Mouse (Mus musculus) inflammation-experienced regulatory T-cells, adult 6 months (primary cell): ENCODE measurements around the gene Nfyc. TPM values are rescaled to one million over a fixed set of nuclear protein-coding genes. Genes with fewer than 3 reads are reported as not detected.

Experiments used
- ATAC-seq: one replicate; pipeline ENCODE4 v1.8.0; 2017
- polyA plus RNA-seq, 3 experiments: library from polyadenylated mRNA; unstranded; fragments of 100-300 nt; shearing (Covaris generic); gene quantifications; one replicate each; pipeline ENCODE4 v1.2.1; 2017

Gene Nfyc
- polyA plus RNA-seq, 3 experiments from 2014 or later, result 56.4 to 70.1 (median 67.4) TPM

- ATAC-seq, result no peak
Measured at GRCm38 (mm10) chr4:120747941-120748866, 83.2 kb downstream of the Nfyc start, which contains the start of gene Kcnq4. Kcnq4 (minus strand) TSS chr4:120748612.

GRCm38 (mm10) chr4:120747243-120747792, 84.1 kb downstream of the Nfyc start:
- no peak for ATAC-seq

- no peak for ATAC-seq
Measured at GRCm38 (mm10) chr4:120746552-120747150, 84.7 kb downstream of the Nfyc start.

GRCm38 (mm10) chr4:120745731-120746551, 85.4 kb downstream of the Nfyc start:
- ATAC-seq, result no peak

GRCm38 (mm10) chr4:120743636-120744035, 87.7 kb downstream of the Nfyc start:
- no peak for ATAC-seq

- no peak for ATAC-seq
Measured at GRCm38 (mm10) chr4:120741303-120741702, 90.1 kb downstream of the Nfyc start.

- no peak for ATAC-seq
Measured at GRCm38 (mm10) chr4:120734012-120734622, 97.3 kb downstream of the Nfyc start.

GRCm38 (mm10) chr4:120732737-120733136, 98.6 kb downstream of the Nfyc start:
- ATAC-seq, result no peak

- peak; percentile 75 for ATAC-seq
Measured at GRCm38 (mm10) chr4:120731030-120731644, 100.2 kb downstream of the Nfyc start.

GRCm38 (mm10) chr4:120730574-120730973, 100.8 kb downstream of the Nfyc start:
- ATAC-seq, result no peak

GRCm38 (mm10) chr4:120730146-120730545, 101.2 kb downstream of the Nfyc start:
- no peak for ATAC-seq

GRCm38 (mm10) chr4:120729441-120729840, 101.9 kb downstream of the Nfyc start:
- no peak for ATAC-seq

- ATAC-seq, result no peak
Measured at GRCm38 (mm10) chr4:120727842-120728241, 103.5 kb downstream of the Nfyc start.

GRCm38 (mm10) chr4:120726174-120726573, 105.2 kb downstream of the Nfyc start:
- no peak for ATAC-seq

- ATAC-seq, result no peak
Measured at GRCm38 (mm10) chr4:120725516-120726090, 105.8 kb downstream of the Nfyc start.

- no peak for ATAC-seq
Measured at GRCm38 (mm10) chr4:120721574-120721973, 109.8 kb downstream of the Nfyc start.

GRCm38 (mm10) chr4:120719152-120719551, 112.2 kb downstream of the Nfyc start:
- ATAC-seq, result no peak

GRCm38 (mm10) chr4:120717591-120717990, 113.8 kb downstream of the Nfyc start:
- ATAC-seq, result no peak

GRCm38 (mm10) chr4:120716765-120717164, 114.6 kb downstream of the Nfyc start:
- ATAC-seq, result peak; percentile 62

GRCm38 (mm10) chr4:120716141-120716571, 115.2 kb downstream of the Nfyc start:
- peak; percentile 77 for ATAC-seq

GRCm38 (mm10) chr4:120713856-120714497, 117.4 kb downstream of the Nfyc start:
- no peak for ATAC-seq
